Mouse (Mus musculus) kidney, postnatal 14 days (tissue): Measurements from ENCODE around the gene Ferd3l.

ENCODE experiments used
- DNase-seq: peaks from one replicate; pipeline ENCODE4 v3.0.0; 2022; ENCODE audit warnings: mixed read lengths

Ferd3l gene

DNA sequence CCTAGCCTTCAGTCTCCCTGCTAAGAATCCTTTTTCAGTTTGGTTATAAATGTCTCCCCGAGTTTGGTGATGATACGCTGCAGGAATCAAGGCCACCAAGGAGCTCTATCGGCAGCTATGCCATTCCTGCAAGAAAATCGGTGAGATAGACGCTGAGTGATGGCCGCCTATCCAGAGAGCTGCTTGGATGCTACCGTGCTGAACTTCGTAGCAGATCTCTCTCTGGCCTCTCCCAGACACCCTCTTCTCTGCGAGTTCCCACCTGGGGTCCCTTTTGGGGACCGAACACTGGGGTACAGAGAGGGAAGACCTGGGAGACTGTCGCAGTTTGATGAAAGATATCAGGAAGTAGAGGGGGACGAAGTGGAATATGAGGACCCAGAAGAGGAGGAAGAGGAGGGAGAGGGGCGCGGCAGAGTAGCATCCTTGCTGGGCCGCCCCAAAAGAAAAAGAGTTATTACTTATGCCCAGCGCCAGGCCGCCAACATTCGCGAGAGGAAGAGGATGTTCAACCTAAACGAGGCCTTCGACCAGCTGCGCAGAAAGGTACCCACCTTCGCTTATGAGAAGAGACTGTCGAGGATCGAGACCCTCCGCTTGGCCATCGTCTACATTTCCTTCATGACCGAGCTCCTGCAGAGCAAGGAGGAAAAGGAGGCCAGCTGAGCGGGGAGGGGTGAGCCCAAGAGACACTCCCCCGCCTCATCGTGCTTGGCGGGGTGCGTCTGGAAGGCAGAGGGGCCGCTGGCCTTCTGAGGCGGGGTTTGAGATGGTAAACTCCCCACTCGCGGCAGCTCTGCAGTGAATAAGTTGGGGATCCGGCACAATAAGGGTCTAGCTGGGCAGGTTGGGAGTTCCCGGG, at the start of gene Ferd3l:
TSS of gene Ferd3l (plus strand) at position 95 of the 862 bp plus-strand sequence.
- no peak for DNase-seq

DNA sequence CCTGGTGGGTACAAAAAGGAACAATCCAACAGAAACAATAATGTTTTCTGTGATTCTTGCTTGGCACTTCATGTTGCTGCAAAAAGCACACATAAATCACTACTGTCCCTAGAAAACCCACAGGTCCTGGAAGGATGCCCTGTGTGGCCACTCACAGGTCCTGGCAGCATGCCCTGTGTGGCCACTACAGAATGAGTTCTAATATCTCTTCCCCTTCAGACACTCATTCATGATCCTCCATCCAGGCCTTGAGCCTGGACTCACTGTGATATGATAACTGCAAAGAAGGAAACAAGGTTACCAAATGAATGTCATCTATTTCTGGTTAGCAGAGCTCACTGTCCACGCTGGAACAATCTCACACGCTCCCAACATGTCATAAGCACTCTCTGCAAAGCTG, 34.3 kb upstream of the Ferd3l start:
- no peak for DNase-seq

DNA sequence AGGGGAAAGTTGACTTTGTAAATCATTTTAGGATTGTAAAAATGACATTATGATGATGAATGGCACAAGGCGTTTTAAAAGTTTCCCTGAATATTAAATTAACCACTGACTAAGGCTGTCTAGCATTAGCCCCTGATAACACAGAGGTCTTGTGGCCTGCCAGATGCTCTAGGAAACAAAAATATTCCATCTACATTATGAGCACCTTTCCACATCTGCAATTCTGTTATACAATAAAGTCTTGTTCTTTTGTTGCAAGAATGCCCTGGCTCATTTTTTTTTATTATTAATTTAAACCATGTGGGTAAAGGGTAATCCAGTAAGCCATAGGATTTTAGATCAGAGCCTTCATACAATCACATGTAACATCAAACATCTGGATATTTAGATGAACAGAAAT, 33.6 kb upstream of the Ferd3l start:
- DNase-seq, result no peak

DNA sequence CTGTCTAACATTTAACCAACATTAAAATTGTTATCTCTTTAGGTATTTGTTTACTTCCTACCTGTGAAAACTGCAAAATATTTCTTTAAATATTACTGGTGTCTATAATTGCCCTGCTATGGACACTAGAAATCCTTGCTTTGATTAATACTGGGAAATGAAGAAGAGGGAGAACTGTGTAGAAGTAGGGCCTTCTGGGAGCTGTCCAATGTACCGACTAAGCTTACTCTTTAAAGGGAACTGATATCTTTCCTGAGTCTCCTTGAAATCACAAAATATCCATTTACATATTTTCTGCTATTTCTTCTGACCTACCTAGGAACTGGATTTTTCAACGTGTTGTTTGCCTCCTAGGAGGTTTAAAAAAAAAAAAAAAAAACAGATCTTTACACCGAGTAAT, 1.5 kb upstream of the Ferd3l start:
- DNase-seq, result no peak

DNA sequence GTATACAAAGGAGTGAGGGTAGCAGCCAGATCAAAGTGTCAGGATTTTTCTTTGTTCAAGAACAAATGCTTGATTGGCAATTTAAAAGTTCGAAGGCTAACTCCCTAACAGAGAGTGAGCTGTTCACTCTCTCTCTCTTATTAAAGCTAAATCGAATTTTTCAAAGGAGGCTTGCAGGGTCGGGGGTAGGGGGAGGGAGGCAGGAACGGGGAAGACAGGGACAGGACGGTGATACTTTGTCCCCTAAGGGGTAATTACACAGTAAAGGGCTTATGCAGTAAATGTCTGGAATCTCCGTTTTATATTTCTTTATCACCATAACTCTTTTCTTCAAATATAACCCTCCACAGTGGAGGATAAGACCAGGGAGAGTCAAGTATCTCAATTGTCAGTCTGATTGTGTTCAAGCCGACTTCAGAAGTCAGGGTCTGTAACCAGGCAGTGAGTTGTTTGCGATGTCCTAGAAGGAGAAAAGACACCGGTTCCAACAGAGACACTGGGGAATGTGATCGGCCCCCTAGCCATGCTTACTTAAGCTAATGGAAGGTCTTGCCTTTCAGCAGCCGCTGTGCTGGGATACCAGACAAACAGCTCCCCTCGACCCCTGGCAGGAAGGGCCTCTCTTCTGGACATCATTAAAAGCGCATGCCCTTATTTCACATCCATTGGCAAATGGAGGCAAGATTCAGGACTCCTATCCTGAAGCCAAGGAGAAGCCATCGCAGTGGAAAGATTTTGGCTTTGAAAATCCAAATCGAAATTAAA, 709 bp upstream of the Ferd3l start:
- no peak for DNase-seq

- DNase-seq, result no peak
Observed at GRCm38 (mm10) chr12:33952843-33953242, 24.6 kb downstream of the Ferd3l start.

GRCm38 (mm10) chr12:33954931-33955565, 26.8 kb downstream of the Ferd3l start:
- DNase-seq, result no peak

- DNase-seq, result peak; percentile 23
Observed at GRCm38 (mm10) chr12:33955606-33956295, 27.5 kb downstream of the Ferd3l start.

GRCm38 (mm10) chr12:33956576-33957399, 28.6 kb downstream of the Ferd3l start:
- DNase-seq, result no peak

GRCm38 (mm10) chr12:33957400-33958240, 29.4 kb downstream of the Ferd3l start, which contains the start of gene Twist1:
Twist1 (plus strand) TSS chr12:33957671.
- DNase-seq, result peak; percentile 60

GRCm38 (mm10) chr12:33958241-33959194, 30.3 kb downstream of the Ferd3l start:
- DNase-seq, result peak; percentile 24

- no peak for DNase-seq
Observed at GRCm38 (mm10) chr12:33959206-33959605, 31.0 kb downstream of the Ferd3l start.

- DNase-seq, result no peak
Observed at GRCm38 (mm10) chr12:33959846-33960245, 31.6 kb downstream of the Ferd3l start.

- DNase-seq, result no peak
Observed at GRCm38 (mm10) chr12:33961013-33961412, 32.8 kb downstream of the Ferd3l start.

DNA sequence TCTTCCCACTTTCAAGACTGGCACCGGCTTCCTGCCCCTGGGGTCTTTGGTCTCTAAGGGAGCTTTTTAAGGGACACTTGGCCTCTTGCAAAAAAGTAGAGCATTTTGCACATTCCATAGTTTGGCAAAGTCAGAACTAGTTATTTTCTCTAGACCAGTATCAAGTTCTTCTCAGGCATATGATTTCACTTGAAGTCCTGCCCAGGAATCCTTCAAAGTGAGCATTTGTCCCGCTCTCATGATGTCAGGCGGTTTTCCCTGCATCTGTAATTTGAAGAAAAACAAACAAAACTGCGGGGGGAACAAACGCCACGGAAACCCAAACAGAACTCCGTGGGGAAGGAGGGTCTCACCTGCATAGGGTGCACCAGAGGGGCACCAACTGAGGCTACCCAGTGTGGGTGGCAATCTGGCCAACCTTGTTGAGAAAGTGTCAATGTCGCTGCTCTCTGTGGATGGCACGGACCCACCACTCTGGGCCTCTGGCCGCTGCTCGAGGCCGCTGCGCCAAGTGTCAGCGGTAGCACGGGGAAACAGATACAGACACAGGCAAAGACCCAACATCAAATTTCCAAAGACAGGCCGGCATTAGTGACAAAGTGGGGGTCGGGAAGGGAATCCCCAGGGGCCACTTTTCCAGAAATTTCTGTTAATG, 34.0 kb downstream of the Ferd3l start:
- DNase-seq, result no peak

GRCm38 (mm10) chr12:33962773-33963130, 34.5 kb downstream of the Ferd3l start:
- no peak for DNase-seq

GRCm38 (mm10) chr12:33963671-33964369, 35.6 kb downstream of the Ferd3l start:
- no peak for DNase-seq

DNA sequence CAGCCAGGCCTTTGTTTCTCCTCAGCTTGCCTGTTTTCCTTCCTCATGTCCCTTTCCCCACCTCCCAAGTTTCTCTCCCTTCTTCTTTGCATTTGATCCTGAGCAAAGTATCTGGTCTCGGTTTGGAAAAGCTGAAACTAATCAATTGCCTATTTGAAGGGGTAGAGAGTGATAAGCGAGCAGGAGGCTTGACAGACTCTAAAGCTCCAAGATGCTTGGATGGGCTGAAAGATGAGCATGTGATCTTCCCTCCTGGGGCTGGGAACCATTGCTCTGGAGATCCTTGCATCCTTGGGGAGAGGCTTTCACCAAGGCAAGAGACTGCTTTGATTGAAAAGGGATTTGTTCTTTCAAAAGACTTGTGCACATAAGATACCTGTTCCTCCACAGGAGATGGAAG, 36.2 kb downstream of the Ferd3l start:
- no peak for DNase-seq
